Mouse (Mus musculus) liver, embryonic 13.5 days (tissue): Measurements from ENCODE around the gene Wwc2. TPM values are rescaled to one million over a fixed set of nuclear protein-coding genes. Genes with fewer than 3 reads are reported as not detected.
"Not testable (repeated sequence)": the region's sequence is repeated elsewhere in the genome, so short reads cannot be mapped to it uniquely, and the experiment has no call there.

Experiments used
- ATAC-seq: fragments of 200-750 bp; cut with Nextera tagmentation; 2 replicates; pipeline ENCODE4 v1.8.0; 2017; ENCODE audit warnings: low read depth, mild to moderate bottlenecking, moderate number of reproducible peaks, moderate library complexity
- DNase-seq: peaks from one replicate; pipeline ENCODE4 v3.0.0; 2022
- H3K27ac ChIP-seq: fragments of 300-500 bp; sonication (generic); 2 replicates; pipeline ENCODE4 v1.5.1; 2015; ENCODE audit warnings: moderate library complexity, mild to moderate bottlenecking, inconsistent platforms
- H3K27me3 ChIP-seq: fragments of 300-500 bp; sonication (generic); 2 replicates; pipeline ENCODE4 v1.6.1; 2015; ENCODE audit warnings: mild to moderate bottlenecking, inconsistent platforms
- H3K36me3 ChIP-seq: fragments of 300-500 bp; sonication (generic); 2 replicates; pipeline ENCODE4 v1.6.1; 2015; ENCODE audit warnings: mild to moderate bottlenecking, inconsistent platforms
- H3K4me1 ChIP-seq: fragments of 300-500 bp; sonication (generic); replicated peaks from 2 replicates; pipeline ENCODE4 v1.6.1; 2015; ENCODE audit warnings: inconsistent platforms
- H3K4me2 ChIP-seq: fragments of 300-500 bp; sonication (generic); 2 replicates; pipeline ENCODE4 v1.6.1; 2015; ENCODE audit warnings: inconsistent platforms, mild to moderate bottlenecking, moderate library complexity
- H3K4me3 ChIP-seq: fragments of 300-500 bp; sonication (generic); replicated peaks from 2 replicates; pipeline ENCODE4 v1.5.1; 2015; ENCODE audit warnings: mild to moderate bottlenecking, inconsistent platforms
- H3K9ac ChIP-seq: fragments of 300-500 bp; sonication (generic); 2 replicates; pipeline ENCODE4 v1.6.1; 2015; ENCODE audit warnings: mild to moderate bottlenecking, inconsistent platforms
- H3K9me3 ChIP-seq: fragments of 300-500 bp; sonication (generic); replicated peaks from 2 replicates; pipeline ENCODE4 v1.6.1; 2016; ENCODE audit warnings: inconsistent platforms
- WGBS: fragments of 180-500 bp; shearing (Covaris S2); methylation state at CpG from one replicate; pipeline ENCODE4 v1.1.7; 2015; ENCODE audit not compliant: insufficient replicate concordance; 5-methylcytosine and 5-hydroxymethylcytosine counted together
- polyA plus RNA-seq: library from polyadenylated mRNA; unstranded; fragments of >200 nt; fragmentation: Nextera tagmentation; extraction: Ambion mirVana; gene quantifications from 2 replicates; pipeline ENCODE4 v1.2.1, GENCODE M21; 2015

Gene Wwc2
- polyA plus RNA-seq, 1 experiment from 2014 or later = 1.5 TPM

DNA sequence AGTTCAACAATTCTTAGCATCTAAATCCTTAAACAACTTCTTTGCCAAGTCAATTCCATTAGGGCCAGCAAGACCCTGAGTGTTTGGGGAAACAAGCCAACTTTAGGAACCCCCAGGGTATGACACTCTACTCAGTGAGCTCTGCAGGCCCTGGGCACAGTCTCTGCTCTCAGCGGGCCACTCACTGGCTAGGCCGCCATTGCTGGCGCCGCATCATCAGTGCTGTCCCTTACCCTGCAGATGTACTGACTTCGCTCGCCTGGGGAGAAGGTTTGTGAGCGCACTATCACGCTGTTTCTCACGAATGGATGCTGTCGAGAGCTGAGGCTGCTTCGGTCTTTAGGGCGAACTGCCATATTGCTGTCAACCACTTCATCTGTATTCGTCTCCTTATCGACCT is 143.6 kb downstream of the Wwc2 start:
- Histone ChIP-seq H3K9ac (no peak overlapping the region), H3K4me3 (no peak overlapping the region), H3K27me3 (no peaks in the 10 kb centered on the region), H3K4me2 (no peak overlapping the region), H3K27ac (no peak overlapping the region), H3K9me3 (no peaks in the 10 kb centered on the region), H3K4me1 (peaks cover 5% of the 10 kb centered on the region; the same call in 1 of the 2 replicates), H3K36me3 (peaks cover 6% of the 10 kb centered on the region; the same call in 1 of the 2 replicates)
- ATAC-seq = no peak
- DNase-seq = no peak
- 88% methylated on average over 14 of the region's 14 CpGs for WGBS

DNA sequence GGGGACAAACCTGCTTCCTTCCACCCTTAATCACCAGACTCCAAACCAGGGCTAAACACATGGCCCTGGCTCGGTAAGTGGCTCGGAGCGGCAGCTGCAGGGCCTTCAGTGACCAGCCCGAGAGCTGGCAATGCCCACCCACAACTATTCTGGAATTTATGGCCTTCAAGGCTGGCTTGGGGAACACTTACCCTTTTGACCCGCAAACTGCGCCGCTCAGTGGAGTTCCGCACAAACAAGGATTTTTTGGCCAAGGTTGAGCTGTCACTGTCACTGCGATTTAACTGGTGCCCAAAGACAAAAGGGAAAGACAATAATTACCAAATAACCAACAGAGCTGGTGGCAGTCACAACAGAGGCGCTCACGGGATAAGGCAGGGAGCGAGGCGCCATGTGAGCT is 144.8 kb downstream of the Wwc2 start:
- no peak for ATAC-seq
- Histone ChIP-seq H3K27ac (no peak overlapping the region), H3K27me3 (no peaks in the 10 kb centered on the region), H3K4me2 (no peak overlapping the region), H3K9me3 (no peaks in the 10 kb centered on the region), H3K4me3 (no peak overlapping the region), H3K36me3 (peaks cover 9% of the 10 kb centered on the region; the same call in 1 of the 2 replicates), H3K9ac (no peak overlapping the region), H3K4me1 (no peaks in the 10 kb centered on the region)
- 87% methylated on average over 13 of the region's 13 CpGs for WGBS
- no peak for DNase-seq

DNA sequence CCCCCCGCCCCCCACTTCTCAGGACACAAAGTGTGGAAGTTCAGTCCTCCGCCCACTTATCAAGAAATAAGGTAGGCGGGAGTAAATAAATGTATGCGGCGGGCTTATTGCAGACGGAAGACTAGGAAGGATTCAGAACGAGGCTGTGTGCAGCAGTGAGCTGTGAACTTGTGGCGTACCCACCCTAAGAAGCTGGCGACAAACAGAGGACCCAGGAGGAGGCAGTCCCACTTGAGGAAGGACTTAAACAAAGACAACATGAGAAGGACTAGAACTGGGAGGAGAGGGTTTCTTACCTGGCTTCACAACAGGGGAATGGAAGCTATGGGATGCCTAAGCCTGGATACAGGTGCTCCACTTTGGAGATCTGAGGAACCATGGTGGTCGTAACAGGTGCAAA is 147.1 kb downstream of the Wwc2 start:
- Histone ChIP-seq H3K4me3 (no peak overlapping the region), H3K36me3 (peaks cover 20% of the 10 kb centered on the region), H3K4me1 (no peaks in the 10 kb centered on the region), H3K27ac (no peak overlapping the region), H3K9ac (no peak overlapping the region), H3K27me3 (no peaks in the 10 kb centered on the region), H3K4me2 (no peak overlapping the region), H3K9me3 (no peaks in the 10 kb centered on the region)
- ATAC-seq (no peak), DNase-seq (no peak)
- WGBS = 75% methylated on average over 10 of the region's 10 CpGs

DNA sequence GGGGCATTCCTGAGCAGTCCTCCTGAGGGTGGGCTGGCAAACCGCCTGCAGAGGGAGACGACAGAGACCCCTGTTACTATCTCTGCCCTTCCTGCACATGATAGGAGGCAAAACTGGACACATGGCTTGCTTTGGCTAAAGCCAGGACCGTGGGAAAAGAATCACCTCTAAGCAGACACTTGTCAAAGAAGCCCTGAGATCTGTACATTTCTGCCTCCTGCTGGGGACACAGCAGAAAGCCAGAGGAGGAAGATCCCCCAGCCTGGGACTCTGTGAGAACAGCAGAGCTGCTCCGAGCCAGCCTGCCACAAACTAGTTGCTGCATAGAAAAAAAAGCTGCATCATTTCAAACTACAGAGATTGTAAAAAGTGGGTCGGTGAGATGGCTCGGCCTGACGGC is 147.7 kb downstream of the Wwc2 start:
- Histone ChIP-seq H3K27ac (no peak overlapping the region), H3K9me3 (no peaks in the 10 kb centered on the region), H3K4me2 (no peak overlapping the region), H3K9ac (no peak overlapping the region), H3K27me3 (no peaks in the 10 kb centered on the region), H3K36me3 (peaks cover 18% of the 10 kb centered on the region), H3K4me1 (no peaks in the 10 kb centered on the region), H3K4me3 (no peak overlapping the region)
- no peak for DNase-seq
- no peak for ATAC-seq
- 67% methylated on average over 7 of the region's 7 CpGs for WGBS

DNA sequence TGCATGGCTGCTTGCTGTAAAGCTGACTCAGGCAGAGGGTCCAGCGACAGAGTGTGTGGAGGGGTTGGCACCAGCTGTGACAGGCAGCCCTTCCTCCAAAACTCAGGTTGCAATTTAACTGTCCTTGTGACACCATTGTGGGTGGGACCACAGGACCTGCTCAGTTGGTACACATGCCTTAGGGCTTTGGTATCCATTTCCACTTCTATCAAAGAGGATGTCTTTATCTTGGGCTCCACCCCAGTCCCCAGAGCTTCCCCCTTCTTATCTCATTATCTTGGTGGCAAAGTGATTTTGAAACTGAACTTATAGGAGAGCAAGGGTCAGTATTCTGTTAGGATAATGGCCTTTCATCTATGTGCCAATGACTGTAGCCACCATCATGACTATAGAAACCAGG is 156.8 kb downstream of the Wwc2 start:
- Histone ChIP-seq H3K4me3 (no peak overlapping the region), H3K4me1 (no peaks in the 10 kb centered on the region), H3K36me3 (0 out of 2 replicates have a peak, but pooled peaks cover 3% of the 10 kb centered on the region), H3K9ac (no peak overlapping the region), H3K9me3 (no peaks in the 10 kb centered on the region), H3K4me2 (no peak overlapping the region), H3K27me3 (no peaks in the 10 kb centered on the region), H3K27ac (no peak overlapping the region)
- 80% methylated on average over 1 of the region's 1 CpGs for WGBS
- DNase-seq (no peak), ATAC-seq (no peak)

DNA sequence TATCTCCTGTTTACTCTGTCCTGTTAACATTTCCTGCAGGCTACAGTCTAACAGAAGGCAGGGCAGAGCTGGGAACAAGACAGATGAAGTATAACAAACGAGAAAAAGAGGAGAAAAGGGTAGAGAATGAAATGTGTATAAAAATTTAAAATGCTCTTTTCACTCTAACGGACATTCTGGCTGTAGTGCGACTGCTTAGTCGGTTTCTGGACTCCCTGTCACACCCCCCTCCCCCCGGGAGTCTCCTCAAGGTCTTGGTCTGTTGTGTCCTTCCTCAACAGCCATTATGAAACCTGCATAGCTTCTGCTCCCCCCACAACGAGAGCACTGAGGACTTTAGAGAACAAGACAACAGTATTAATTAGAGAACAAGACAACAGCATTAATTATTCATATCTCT is 158.1 kb downstream of the Wwc2 start:
- WGBS = 61% methylated on average over 6 of the region's 6 CpGs
- Histone ChIP-seq H3K27ac (no peak overlapping the region), H3K9ac (no peak overlapping the region), H3K4me2 (no peak overlapping the region), H3K36me3 (0 out of 2 replicates have a peak, but pooled peaks cover 2% of the 10 kb centered on the region), H3K27me3 (no peaks in the 10 kb centered on the region), H3K4me1 (no peaks in the 10 kb centered on the region), H3K4me3 (no peak overlapping the region), H3K9me3 (no peaks in the 10 kb centered on the region)
- no peak for ATAC-seq
- no peak for DNase-seq

DNA sequence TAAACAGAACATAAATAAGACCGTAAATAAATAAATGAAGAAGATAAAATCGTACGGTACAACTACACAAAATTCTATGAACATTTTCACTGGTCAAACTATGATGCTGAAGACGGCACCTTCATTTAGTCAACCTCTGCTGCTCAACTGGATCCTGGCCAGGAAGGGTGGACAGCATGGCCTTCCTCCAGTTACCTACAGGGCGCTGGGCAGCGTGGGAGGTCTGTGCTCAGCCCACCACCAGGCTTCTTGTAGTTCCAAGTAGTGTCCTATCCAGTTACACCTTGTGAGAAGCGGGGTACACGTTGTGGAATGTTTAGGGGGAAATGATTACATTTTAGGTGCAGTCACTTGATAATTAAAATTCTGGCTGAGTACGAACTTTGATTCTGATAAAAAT is 163.8 kb downstream of the Wwc2 start:
- no peak overlapping the region for H3K9ac ChIP-seq
- no peak overlapping the region for H3K27ac ChIP-seq
- no peaks in the 10 kb centered on the region for H3K4me1 ChIP-seq
- DNase-seq (no peak), ATAC-seq (no peak)
- no peak overlapping the region for H3K4me3 ChIP-seq
- H3K36me3 ChIP-seq = 0 out of 2 replicates have a peak, but pooled peaks cover 2% of the 10 kb centered on the region
- H3K9me3 ChIP-seq = no peaks in the 10 kb centered on the region
- no peaks in the 10 kb centered on the region for H3K27me3 ChIP-seq
- H3K4me2 ChIP-seq = no peak overlapping the region
- 78% methylated on average over 9 of the region's 9 CpGs for WGBS

DNA sequence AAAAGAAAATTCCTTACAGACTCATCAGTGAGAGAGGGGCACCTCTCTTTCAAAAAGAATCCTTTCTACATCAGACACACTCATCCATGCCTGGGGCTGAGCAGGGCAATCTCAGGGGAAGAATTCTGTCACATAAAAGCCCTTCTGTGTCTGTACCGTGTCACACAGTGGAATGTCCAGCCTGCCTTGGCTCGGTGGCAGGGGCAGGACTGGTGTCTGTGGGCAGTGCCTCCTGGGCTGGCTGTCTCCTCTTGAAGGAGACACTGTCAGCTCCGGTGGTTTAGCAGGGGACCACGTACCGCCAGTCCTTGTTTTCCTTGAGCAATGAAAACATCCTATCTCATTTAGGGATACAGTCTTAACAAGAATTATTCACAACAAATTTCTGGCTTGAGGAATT is 165.1 kb downstream of the Wwc2 start:
- Histone ChIP-seq H3K27me3 (no peaks in the 10 kb centered on the region), H3K4me3 (no peak overlapping the region), H3K27ac (no peak overlapping the region), H3K4me1 (no peaks in the 10 kb centered on the region), H3K9ac (no peak overlapping the region), H3K4me2 (no peak overlapping the region), H3K36me3 (0 out of 2 replicates have a peak, but pooled peaks cover 2% of the 10 kb centered on the region), H3K9me3 (no peaks in the 10 kb centered on the region)
- WGBS = 72% methylated on average over 5 of the region's 5 CpGs
- DNase-seq = no peak
- ATAC-seq = no peak

DNA sequence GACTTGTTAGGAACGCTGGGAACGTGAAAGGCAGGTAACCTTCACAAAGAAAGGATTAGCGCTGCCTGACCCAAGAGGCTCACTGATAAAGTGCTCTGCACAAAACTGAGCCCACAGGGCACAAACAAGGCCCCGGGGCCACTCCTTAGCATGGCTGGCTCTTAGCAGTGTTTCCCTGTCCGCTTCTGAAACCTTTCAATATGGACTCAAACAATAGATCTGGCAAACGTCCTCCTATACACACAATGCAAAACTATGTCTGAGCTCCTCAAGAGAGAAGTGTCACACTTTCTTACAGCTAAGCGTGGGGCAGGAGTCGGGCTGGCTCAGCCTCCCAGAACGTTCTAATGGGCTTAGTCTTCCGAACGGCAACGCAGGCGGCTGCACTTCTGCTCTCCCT is 166.5 kb downstream of the Wwc2 start, which contains the start of gene Cldn22:
TSS of gene Cldn22 (plus strand) at position 301 of the 400 bp plus-strand sequence.
- H3K4me3 ChIP-seq = no peak within 1 kb of the TSS
- ATAC-seq (no peak), DNase-seq (no peak)
- no peaks in the 10 kb centered on the region for H3K4me1 ChIP-seq
- 74% methylated on average over 13 of the region's 13 CpGs for WGBS
- no peaks in the 10 kb centered on the region for H3K9me3 ChIP-seq
- H3K9ac ChIP-seq = no peak within 1 kb of the TSS
- H3K4me2 ChIP-seq = no peak within 1 kb of the TSS
- H3K36me3 ChIP-seq = no peaks in the 10 kb centered on the region
- H3K27ac ChIP-seq = no peak within 1 kb of the TSS
- no peaks in the 10 kb centered on the region for H3K27me3 ChIP-seq

DNA sequence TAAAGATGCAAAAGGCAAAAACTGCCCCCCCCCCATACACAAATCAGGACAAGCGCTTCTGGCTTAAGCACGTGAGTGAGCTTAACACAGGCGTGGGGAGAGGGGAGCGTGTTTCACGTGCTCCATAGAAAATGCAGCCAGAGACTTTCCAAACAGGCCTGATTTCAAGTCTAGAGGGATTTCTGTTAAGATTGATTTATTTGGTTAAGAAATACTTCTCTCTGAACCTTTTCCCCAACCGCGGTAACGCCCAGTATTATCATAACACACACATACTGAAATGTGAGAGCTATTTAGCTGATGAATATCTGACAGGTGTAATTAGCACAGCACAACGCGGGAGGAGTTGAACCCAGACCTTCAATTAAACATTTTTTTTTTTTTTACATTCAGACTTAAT is 166.9 kb downstream of the Wwc2 start:
- Histone ChIP-seq H3K4me3 (no peak overlapping the region), H3K36me3 (no peaks in the 10 kb centered on the region), H3K9ac (no peak overlapping the region), H3K27me3 (no peaks in the 10 kb centered on the region), H3K9me3 (no peaks in the 10 kb centered on the region), H3K4me1 (no peaks in the 10 kb centered on the region), H3K4me2 (no peak overlapping the region), H3K27ac (no peak overlapping the region)
- WGBS = 69% methylated on average over 10 of the region's 10 CpGs
- ATAC-seq (no peak), DNase-seq (no peak)

DNA sequence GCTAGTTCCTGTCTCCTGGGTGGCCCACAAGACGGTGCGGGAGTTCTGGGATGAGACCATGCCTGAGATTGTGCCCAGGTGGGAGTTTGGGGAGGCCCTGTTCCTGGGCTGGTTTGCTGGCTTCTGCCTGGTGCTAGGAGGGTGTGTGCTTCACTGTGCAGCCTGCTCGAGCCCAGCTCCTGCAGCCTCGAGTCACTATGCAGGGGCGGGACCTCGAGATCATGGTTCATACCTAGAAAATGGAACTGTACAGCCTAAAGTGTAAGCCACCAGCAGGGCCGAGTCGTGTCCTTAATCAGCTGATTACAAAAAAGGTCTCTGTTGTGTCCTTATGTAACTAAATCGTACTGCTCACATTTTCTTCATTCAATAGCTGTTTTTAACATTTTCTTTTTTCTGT is 168.2 kb downstream of the Wwc2 start:
- not testable (repeated sequence) for H3K4me1 ChIP-seq, ATAC-seq, H3K27ac ChIP-seq, DNase-seq, H3K4me3 ChIP-seq, H3K36me3 ChIP-seq, H3K4me2 ChIP-seq, H3K9me3 ChIP-seq, H3K9ac ChIP-seq, H3K27me3 ChIP-seq
- WGBS = 59% methylated on average over 7 of the region's 9 CpGs

DNA sequence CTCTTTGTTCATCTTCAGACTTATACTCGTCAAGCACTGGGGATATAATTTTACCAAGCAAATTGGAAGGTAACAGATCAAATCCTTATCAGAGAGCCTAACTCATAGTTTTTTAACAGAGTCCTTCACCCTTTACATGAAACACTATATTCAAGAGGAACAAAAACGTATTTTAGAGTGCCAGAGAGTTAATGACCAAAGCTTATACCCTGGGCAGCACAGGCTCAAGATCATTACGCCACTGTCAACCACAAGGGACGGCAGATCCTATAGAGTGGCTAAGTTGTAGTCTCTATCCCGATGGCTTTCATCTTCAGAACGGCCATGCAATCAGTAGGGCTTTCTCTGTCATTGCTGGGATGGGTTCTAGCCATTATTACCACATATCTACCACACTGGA is 168.9 kb downstream of the Wwc2 start, which contains the start of gene Cldn24:
TSS of gene Cldn24 (plus strand) at position 301 of the 400 bp plus-strand sequence.
- WGBS = 62% methylated on average over 6 of the region's 6 CpGs
- H3K27ac ChIP-seq = no peak within 1 kb of the TSS
- H3K9ac ChIP-seq = no peak within 1 kb of the TSS
- no peaks in the 10 kb centered on the region for H3K9me3 ChIP-seq
- ATAC-seq = no peak
- no peaks in the 10 kb centered on the region for H3K27me3 ChIP-seq
- no peak within 1 kb of the TSS for H3K4me2 ChIP-seq
- H3K4me3 ChIP-seq = no peak within 1 kb of the TSS
- H3K36me3 ChIP-seq = no peaks in the 10 kb centered on the region
- DNase-seq = no peak
- no peaks in the 10 kb centered on the region for H3K4me1 ChIP-seq
